Mouse (Mus musculus): ENCODE measurements around the gene Tsx. TPM values are rescaled to one million over a fixed set of nuclear protein-coding genes. Genes with fewer than 3 reads are reported as not detected.

Gene Tsx
- 0.49 and 0.73 TPM in 2 replicates for polyA plus RNA-seq (2012; rRNA removed)

DNA sequence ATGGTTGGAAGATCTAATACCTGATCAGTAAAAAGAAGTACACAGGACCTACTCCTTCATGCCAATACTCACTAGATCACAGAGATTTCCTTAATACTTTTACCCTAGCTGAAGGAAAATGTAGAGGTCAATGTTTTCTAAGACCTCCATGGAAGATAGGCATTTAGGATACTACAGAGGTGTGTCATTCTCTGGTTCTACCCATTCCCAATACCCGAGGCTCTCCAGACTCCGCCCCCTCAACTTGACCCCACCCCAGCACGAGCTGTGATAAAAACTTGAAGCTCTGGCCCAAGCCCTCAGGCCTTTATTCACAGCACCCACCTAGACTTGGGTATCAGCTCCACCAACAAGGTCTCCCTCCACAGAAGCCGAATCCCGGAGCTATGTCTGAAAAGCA, at the start of gene Tsx:
Gene Tsx (plus strand): TSS at position 301 of the 400 bp plus-strand sequence.
- TF ChIP-seq CTCF (IDR thresholded peaks at IDR 0.05; ENCODE audit: extremely low read depth, insufficient read depth, low read length) = no peak
- TF ChIP-seq POLR2A (IDR thresholded peaks at IDR 0.05; ENCODE audit: extremely low read depth, insufficient read depth, low read length) = no peak
- no peak within 1 kb of the TSS for H3K4me3 ChIP-seq (ENCODE audit: insufficient read depth, low read length)
- H3K27ac ChIP-seq (ENCODE audit: insufficient read depth, low read length) = no peak within 1 kb of the TSS
- H3K4me1 ChIP-seq (ENCODE audit: control insufficient read depth, insufficient read depth, low read length) = no peaks in the 10 kb centered on the region

DNA sequence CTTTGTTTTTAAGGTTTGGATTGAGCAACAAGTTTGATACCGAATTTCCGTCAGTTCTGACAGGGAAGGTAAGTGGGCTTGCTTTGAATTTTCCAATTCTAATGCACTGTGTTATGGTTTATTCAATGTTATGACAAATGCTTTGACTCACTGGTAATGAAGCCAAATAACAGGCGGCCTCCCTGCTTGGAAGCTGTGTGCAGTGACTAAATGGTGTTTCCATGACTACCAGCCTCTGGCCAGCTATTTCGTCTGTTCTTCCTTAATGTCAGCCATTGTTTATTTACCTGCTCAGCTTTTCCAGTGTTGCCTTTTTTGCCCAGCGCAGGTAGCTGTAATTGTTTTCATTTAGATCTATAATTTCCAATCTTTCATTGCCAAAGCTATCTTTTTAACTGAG, 48.1 kb upstream of the Tsx start:
- Histone ChIP-seq H3K27ac (ENCODE audit: insufficient read depth, low read length) (no peak overlapping the region), H3K4me3 (ENCODE audit: insufficient read depth, low read length) (no peak overlapping the region), H3K4me1 (ENCODE audit: control insufficient read depth, insufficient read depth, low read length) (no peaks in the 10 kb centered on the region)
- TF ChIP-seq POLR2A (IDR thresholded peaks at IDR 0.05; ENCODE audit: extremely low read depth, insufficient read depth, low read length) (no peak), CTCF (IDR thresholded peaks at IDR 0.05; ENCODE audit: extremely low read depth, insufficient read depth, low read length) (no peak)

- TF ChIP-seq CTCF (IDR thresholded peaks at IDR 0.05; ENCODE audit: extremely low read depth, insufficient read depth, low read length) (no peak), POLR2A (IDR thresholded peaks at IDR 0.05; ENCODE audit: extremely low read depth, insufficient read depth, low read length) (no peak)
- Histone ChIP-seq H3K4me1 (ENCODE audit: control insufficient read depth, insufficient read depth, low read length) (no peaks in the 10 kb centered on the region), H3K4me3 (ENCODE audit: insufficient read depth, low read length) (no peak overlapping the region), H3K27ac (ENCODE audit: insufficient read depth, low read length) (no peak overlapping the region)
These were observed 45.6 kb upstream of the Tsx start for GRCm38 (mm10) chrX:103368650-103369049.

DNA sequence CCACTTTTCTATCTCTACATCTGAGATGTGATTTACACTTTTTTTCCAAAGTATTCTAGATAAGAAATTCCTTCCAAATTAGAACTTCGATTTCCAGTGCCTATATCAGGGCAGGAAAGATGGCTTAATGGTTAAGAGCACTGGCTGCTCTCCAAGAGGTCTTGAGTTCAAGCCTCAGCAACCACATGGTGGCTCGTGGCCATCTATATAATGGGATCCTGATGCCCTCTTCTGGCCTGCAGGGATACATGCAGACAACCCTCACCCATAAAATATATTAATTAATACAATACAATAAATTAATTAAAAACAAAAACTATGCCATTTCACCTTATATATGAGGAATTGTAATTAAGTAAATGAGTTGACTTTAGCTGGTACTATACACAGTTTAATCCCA, 43.0 kb upstream of the Tsx start:
- Histone ChIP-seq H3K27ac (ENCODE audit: insufficient read depth, low read length) (no peak overlapping the region), H3K4me1 (ENCODE audit: control insufficient read depth, insufficient read depth, low read length) (no peaks in the 10 kb centered on the region), H3K4me3 (ENCODE audit: insufficient read depth, low read length) (no peak overlapping the region)
- no peak for TF ChIP-seq CTCF (IDR thresholded peaks at IDR 0.05; ENCODE audit: extremely low read depth, insufficient read depth, low read length)
- no peak for TF ChIP-seq POLR2A (IDR thresholded peaks at IDR 0.05; ENCODE audit: extremely low read depth, insufficient read depth, low read length)

DNA sequence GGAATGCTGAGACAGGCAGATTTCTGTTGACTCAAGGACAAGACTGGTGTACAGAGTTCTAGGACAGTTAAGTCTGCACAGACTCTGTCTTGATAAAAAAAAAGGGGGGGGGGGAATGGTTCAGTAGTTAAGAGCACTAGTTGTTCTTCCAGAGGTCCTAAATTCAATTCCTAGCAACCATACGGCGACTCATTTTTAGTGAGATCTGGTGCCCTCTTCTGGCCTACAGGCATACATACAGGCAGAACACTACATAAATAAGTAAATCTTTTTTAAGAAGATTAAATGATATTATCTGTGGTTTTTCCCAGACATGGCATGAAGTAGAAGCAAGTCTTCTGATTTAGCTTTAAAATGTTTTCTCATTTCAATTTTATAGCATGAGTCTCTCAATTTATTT, 42.6 kb upstream of the Tsx start:
- no peaks in the 10 kb centered on the region for H3K4me1 ChIP-seq (ENCODE audit: control insufficient read depth, insufficient read depth, low read length)
- TF ChIP-seq CTCF (IDR thresholded peaks at IDR 0.05; ENCODE audit: extremely low read depth, insufficient read depth, low read length) (peak; percentile 9; the same call in 1 of the 2 replicates), POLR2A (IDR thresholded peaks at IDR 0.05; ENCODE audit: extremely low read depth, insufficient read depth, low read length) (no peak)

DNA sequence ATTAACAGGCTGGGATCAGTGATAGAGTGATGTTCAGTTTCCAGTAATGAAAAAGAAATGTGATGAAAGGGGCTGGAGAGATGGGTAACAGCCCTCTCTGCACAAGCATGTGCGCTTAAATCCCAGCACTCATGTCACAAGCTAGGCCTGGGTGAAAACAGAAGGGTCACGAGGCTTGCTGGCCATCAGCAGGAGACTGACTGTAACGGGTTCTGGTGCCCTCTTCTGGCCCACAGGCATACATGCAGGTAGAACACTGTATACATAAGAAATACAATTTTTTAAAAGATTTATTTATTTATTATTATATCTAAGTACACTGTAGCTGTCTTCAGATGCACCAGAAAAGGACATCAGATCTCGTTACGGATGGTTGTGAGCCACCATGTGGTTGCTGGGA, 40.0 kb upstream of the Tsx start:
- H3K4me3 ChIP-seq (ENCODE audit: insufficient read depth, low read length) = no peak overlapping the region
- no peak for TF ChIP-seq POLR2A (IDR thresholded peaks at IDR 0.05; ENCODE audit: extremely low read depth, insufficient read depth, low read length)
- peak; percentile 33 for TF ChIP-seq CTCF (IDR thresholded peaks at IDR 0.05; ENCODE audit: extremely low read depth, insufficient read depth, low read length)
- H3K4me1 ChIP-seq (ENCODE audit: control insufficient read depth, insufficient read depth, low read length) = no peaks in the 10 kb centered on the region
- H3K27ac ChIP-seq (ENCODE audit: insufficient read depth, low read length) = no peak overlapping the region

More for the DNA sequence above, 42.6 kb upstream of the Tsx start:
- no peak overlapping the region for H3K27ac ChIP-seq (ENCODE audit: insufficient read depth, low read length)
- no peak overlapping the region for H3K4me3 ChIP-seq (ENCODE audit: insufficient read depth, low read length)

DNA sequence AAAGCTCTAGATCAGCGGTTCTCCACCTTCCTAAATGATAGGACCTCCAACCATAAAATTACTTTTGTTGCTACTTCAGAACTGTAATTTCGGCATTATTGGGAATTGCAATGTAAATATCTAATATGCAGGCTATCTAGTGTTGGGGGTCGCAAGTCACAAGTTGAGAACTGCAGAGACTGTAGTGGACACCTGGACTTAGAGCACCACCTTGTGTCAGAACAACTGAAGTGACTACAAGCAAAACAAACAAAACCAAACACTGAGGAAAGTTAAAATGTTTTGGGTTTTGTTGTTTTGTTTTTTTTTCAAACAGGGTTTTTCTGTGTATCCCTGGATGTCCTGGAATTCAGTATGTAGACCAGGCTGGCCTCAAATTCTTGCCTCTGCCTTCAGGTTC, 29.7 kb upstream of the Tsx start:
- H3K27ac ChIP-seq (ENCODE audit: insufficient read depth, low read length) = no peak overlapping the region
- H3K4me3 ChIP-seq (ENCODE audit: insufficient read depth, low read length) = no peak overlapping the region
- TF ChIP-seq CTCF (IDR thresholded peaks at IDR 0.05; ENCODE audit: extremely low read depth, insufficient read depth, low read length) = no peak
- no peak for TF ChIP-seq POLR2A (IDR thresholded peaks at IDR 0.05; ENCODE audit: extremely low read depth, insufficient read depth, low read length)

DNA sequence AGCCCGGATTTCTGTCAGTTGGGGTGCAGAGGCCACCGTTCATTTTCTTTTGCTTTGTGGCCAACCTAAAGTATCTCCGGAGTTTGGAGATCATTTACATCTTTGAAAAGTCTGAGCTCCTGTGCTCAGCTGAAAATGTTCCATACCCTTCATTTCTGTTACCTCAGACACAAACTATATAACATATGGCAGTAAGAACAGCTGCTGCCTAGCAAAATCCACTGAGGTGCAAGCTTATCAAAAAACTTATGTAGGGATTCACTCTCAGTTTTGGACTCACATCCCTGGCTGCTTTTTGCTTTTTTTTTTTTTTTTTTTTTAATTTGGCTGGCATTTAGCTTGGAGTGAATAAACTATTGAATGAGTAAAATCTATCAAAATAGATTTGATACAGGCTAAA, 26.1 kb upstream of the Tsx start:
- Histone ChIP-seq H3K4me3 (ENCODE audit: insufficient read depth, low read length) (no peak overlapping the region), H3K4me1 (ENCODE audit: control insufficient read depth, insufficient read depth, low read length) (no peaks in the 10 kb centered on the region), H3K27ac (ENCODE audit: insufficient read depth, low read length) (no peak overlapping the region)
- TF ChIP-seq CTCF (IDR thresholded peaks at IDR 0.05; ENCODE audit: extremely low read depth, insufficient read depth, low read length) (no peak), POLR2A (IDR thresholded peaks at IDR 0.05; ENCODE audit: extremely low read depth, insufficient read depth, low read length) (no peak)

More for the DNA sequence above, 29.7 kb upstream of the Tsx start:
- H3K4me1 ChIP-seq (ENCODE audit: control insufficient read depth, insufficient read depth, low read length) = no peaks in the 10 kb centered on the region

DNA sequence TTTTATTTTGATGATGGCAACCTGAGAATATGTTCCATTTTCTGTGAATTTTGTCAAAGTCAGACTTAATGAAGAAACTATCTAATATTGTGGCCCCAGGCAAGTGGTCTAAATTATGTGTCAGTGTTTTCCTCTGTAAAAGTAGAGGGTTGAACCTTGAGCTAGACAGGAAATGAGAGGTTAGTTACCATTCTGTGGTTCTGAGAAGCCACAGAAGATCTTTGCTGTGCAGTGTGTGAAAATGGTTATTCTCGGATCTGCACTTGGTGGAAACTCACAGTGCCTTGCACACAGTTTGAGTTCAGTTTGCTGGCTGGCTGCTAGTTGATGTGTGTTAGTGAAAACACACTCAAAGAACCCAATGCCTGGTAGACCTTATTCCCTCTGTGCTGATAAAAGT, 20.4 kb upstream of the Tsx start:
- no peaks in the 10 kb centered on the region for H3K4me1 ChIP-seq (ENCODE audit: control insufficient read depth, insufficient read depth, low read length)
- no peak overlapping the region for H3K27ac ChIP-seq (ENCODE audit: insufficient read depth, low read length)
- no peak overlapping the region for H3K4me3 ChIP-seq (ENCODE audit: insufficient read depth, low read length)
- TF ChIP-seq CTCF (IDR thresholded peaks at IDR 0.05; ENCODE audit: extremely low read depth, insufficient read depth, low read length) = no peak
- no peak for TF ChIP-seq POLR2A (IDR thresholded peaks at IDR 0.05; ENCODE audit: extremely low read depth, insufficient read depth, low read length)

- Histone ChIP-seq H3K4me1 (ENCODE audit: control insufficient read depth, insufficient read depth, low read length) (no peaks in the 10 kb centered on the region), H3K27ac (ENCODE audit: insufficient read depth, low read length) (no peak overlapping the region), H3K4me3 (ENCODE audit: insufficient read depth, low read length) (no peak overlapping the region)
- TF ChIP-seq POLR2A (IDR thresholded peaks at IDR 0.05; ENCODE audit: extremely low read depth, insufficient read depth, low read length) = no peak
- TF ChIP-seq CTCF (IDR thresholded peaks at IDR 0.05; ENCODE audit: extremely low read depth, insufficient read depth, low read length) = no peak
These were observed 9.2 kb upstream of the Tsx start for GRCm38 (mm10) chrX:103405021-103405420.

Measured in cortical plate, adult 2 months (tissue).